Mouse (Mus musculus) CD4-positive helper T cell, adult 2 months (primary cell): Measurements from ENCODE around the gene Snrnp27.

Experiments
- DNase-seq: peaks from one replicate; pipeline ENCODE4 v3.0.0-alpha.2; 2012; ENCODE audit warnings: low read depth, missing footprints, low spot score

Gene Snrnp27

DNA sequence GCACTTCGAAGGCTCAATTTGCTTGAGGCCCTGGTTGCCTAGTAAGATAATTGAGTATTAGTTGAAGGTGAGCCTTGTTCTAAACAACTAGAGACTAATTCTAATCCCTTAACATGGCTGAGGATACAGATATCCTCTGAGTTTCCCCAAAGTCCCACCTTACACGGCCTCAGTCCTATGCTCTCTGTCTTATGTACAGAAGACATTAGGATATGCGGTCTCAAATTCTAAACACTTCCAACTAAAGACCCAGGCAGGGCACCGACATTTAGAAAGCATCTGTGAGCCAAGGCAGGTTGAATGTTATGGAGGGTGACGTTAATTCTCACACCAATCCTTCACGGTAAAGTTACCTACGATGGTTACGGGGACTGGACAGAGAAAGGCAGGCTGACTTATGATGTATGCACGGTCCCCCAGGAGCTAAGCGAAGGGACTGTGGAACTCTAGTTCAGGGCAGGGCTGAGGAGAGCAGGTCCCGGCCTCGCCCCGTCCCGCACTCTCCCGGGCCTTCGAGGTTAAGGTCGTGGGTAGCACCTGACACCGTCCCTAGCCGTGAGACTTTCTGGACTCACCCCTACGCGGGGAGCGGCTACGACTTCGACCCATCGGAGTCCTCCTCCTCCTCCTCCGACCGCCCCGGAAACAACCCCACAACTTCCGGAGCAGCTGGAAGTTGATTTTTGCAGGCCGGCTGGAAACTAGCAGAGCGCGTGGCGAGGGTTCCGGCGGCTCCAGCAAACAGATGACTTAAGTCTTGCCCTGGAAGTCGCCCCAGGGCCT, at the start of gene Snrnp27:
Gene Snrnp27, minus strand, starts transcription at position 651 of the 783 bp plus-strand sequence.
- DNase-seq = peak; percentile 93

DNA sequence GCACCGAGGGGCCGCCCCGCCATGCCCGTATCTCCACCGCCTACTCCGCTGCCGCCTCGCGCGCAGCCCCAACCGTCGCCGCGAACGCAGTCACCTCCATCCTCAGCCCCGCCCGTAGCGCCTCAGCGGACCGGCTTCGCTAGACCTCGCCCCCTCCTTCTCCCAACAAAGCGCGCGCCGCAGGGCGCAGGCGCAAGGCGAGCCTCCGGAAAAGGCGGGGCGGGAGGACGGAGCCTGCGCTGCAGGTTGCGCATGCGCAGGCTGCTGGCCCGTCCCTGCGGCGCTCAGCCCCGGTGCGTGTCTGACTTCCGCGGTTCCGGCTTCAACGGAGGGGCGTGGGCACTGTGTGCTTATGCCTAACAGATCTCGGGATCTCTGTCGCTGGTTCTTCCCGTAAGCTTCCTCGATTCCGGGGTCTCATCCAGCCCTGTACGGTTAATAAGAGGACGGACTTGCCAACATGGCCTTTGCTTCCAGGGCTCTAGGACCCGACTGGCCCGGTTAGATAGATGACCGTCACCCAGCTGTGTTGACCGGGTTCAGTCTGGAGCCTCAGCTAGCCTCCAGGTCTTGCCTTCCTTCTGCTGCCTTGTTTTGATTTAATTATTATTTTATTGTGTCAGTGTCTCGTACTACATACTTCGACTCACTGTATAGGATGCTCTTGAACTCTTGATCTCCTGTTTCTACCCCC, 49.0 kb upstream of the Snrnp27 start, which contains the start of gene Gmcl1:
Gene Gmcl1, minus strand, starts transcription at position 201 of the 694 bp plus-strand sequence.
- DNase-seq = peak; percentile 99

DNA sequence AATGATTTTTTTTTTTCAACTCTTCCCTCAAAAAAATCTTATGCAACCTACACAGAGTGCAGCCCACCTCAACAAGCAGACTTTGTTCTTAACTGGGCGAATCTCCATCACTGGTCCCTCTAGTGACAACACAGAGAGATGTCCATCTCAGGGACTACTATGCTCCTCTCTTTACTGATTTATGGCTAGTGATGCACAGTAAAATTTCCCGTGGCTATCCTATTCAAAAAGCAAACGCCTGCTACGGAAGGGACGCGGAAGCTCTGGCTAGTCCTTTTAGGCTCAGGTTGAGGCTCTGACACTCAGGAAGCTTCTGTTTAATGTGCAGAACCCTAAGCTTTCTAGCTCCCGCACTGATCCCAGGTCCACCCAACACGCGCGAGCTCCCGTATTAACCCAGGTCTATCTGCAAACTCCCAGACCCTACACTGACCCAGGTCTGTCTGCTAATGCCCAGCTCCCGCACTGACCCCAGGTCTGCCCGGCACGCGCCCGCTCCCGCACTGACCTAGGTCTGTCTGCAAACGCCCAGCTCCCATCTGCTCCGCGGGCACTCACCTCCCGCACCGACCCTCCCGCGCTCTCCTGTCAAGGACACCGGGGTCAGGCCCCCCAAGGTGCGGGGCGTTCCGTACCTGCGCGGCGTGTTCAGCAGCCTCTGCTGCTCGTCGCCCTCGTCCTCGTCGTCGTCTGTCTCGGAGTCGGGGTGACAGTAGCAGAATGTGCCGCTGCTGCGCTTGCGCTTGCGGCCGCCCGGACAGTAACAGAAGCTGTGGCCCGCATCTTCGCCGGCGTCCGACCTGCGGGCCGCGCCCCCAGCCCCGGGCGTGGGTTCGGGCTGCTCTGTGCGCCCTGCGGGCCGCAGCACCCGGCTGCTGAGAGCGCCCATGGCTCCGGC, 48.2 kb upstream of the Snrnp27 start:
- peak; percentile 20 for DNase-seq

DNA sequence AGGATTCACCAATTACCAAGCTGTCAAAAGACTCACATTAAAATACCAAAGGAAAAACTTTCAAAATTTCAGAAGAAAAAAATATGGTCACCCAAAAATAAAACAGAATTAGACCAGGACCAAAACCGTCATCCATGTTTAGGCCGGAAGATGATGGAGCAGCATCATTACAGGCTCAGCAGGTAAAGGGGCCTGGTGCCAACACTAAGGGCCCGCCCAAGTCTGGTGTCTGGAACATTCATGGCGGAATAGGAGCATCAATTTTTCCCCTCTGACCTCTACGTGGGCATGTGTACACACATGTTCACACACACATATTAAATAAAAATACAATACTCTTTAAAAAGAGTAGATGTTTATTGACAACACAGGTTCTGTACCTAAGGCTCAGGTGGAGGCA, 44.4 kb upstream of the Snrnp27 start:
- no peak for DNase-seq

DNA sequence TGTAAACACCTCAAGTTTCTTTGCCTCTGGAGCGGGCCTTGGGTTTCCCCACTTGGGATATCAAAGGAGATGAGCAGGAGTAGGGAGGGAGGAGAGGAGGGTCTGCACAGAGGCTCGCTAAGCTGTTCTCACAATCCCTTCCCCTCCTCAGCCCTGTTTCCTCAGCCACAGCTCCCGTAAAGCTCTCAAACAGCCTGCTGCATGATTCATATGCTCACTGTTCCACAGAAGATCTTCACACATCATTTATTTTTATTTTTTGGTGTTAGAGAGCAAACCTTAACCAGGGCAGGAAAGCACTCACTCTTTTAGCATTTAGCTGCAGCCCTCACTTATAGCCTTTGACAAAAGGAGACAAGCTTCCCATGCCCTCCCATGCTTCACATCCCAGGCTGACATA, 37.7 kb upstream of the Snrnp27 start:
- DNase-seq = no peak

DNA sequence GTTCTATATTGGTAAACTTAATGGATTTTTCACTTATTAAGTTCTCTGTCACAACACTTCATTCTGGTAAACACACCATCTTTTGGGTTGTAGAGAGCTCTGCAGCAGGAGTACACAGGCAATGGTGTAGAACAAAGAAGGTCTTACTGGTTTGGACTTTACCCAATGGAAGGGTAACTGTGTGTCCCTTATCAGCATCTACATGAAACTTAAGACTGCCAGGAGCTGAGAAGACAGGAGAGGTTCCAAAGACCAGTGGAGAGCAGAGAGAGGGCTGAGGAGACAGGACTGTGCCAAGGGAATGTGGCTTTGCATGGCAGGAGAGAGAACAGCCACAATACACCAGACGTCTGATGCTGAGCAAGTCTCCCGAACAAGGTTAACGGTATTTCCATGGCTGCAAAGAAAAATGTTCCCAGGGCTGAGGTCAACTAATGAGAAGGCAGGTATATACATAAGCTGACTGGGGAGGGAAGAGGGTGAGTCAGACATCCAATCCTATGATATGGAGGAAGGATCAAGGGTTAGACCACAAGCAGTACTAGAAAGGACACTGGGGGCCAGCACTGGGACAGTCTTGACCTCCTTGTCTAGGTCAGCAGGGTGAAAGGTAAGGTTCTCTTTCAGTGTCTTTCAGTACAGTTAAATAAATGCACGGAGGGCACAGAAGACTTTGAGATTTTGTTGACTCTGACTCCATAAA, 23.9 kb upstream of the Snrnp27 start:
- DNase-seq = no peak

DNA sequence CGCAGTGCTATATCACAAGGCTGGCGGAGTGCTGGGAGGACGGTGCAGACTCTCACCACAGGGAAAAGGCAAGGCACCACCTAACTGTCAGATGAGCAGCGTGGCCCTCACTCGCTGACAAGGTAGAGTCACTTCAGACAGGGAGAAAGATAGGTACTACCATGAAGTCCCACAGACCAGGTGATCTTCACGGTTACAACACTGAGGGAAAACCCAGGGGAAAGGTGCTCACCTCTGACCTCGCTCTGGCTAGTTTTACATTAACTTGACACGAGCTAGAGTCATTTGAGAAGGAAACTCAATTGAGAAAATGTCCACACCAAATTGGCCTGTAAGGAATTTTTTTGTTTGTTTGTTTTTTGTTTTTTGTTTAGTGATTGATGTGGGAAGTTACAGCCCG, 18.3 kb upstream of the Snrnp27 start:
- no peak for DNase-seq

DNA sequence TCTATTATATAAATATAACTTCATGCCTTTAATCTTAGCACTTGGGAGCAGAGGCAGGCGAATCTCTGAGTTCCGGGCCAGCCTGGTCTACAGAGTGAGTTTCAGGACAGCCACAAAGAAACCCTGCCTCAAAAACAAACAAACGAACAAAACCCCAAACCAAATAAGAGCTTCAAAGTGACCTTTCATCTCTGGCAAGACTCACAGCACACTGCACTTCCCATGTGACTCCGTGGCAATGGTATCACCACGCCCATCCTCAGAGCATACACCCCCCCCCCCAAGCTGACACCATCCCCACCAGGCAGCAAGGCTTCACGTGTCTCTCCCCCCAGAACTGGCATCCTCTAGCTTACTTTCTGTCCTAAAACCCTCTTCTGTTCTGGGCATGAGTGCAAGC, 13.6 kb upstream of the Snrnp27 start:
- no peak for DNase-seq

DNA sequence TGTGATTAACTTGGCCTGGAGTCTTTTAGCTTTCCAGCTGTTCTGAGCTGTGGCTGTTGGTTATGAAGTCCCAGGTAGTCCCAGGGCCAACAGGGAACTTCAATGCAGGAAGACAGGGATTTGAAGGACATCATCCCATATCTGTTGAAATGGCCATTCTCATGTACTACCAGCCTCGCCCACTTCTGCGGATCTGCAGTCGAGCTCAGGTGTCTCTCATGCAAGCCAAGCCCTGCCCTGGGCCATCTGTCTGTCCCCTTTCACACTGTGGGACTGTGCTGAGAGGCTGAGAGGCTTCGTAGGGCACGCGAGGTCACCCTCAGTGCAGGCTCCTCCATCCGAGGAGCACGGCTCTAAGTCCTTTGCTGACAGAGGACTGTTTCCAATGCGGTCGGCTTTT, 11.9 kb upstream of the Snrnp27 start:
- DNase-seq = no peak

DNA sequence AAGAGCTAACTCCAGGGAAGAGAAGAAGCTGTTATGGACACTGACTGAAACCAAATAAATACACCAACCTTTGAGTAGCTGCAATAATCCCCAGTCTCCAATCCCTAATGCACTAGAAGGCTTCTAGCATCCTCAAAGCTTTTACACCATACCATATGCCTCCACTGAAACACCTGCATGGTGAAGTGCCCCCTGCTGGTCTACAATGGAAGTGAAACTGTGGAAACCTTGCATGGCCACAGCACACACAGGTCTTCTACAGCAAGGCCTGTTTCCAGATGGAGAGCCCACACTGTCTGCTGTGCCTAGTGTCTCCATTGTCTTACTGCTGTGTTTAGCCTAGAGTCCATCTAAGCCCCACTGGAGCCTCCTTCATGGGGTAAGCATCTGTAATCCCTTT, 10.1 kb upstream of the Snrnp27 start:
- DNase-seq = peak; percentile 73

DNA sequence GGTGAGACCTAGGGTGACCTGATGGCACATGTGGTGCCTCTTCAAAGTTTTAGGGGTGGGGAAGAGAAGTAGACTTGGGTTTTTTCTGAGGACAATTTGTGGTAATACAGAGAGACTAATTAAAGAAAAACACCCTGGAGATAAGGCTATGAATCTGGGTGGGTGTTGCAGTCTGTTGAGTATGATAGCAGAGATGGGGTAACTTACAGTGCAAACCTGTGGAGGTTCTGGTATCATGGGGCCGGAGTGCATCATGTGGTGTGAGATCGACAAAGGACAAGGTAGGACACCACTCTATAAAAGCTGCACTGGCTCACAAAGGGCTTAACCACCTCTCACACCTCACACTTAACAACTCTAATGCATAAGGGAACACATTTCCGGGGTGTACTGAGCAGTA, 5.3 kb upstream of the Snrnp27 start:
- no peak for DNase-seq

DNA sequence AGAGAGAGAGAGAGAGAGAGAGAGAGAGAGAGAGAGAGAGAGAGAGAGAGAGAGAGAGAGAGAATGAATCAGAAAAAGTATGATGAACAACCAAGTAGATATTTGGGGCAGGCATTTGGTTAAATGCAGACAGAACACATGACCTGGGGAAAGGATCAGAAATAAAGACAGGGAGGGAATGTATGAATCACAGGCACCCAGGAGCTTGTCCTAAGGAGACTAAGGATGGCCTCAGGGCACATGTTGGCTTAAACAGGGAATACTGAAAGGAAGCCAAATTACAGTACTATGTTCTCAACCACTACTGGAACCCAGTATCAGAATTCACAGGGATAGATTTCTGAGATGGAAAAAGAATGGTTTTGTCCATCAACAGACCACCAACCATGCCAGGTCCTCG, 2.6 kb upstream of the Snrnp27 start:
- no peak for DNase-seq

DNA sequence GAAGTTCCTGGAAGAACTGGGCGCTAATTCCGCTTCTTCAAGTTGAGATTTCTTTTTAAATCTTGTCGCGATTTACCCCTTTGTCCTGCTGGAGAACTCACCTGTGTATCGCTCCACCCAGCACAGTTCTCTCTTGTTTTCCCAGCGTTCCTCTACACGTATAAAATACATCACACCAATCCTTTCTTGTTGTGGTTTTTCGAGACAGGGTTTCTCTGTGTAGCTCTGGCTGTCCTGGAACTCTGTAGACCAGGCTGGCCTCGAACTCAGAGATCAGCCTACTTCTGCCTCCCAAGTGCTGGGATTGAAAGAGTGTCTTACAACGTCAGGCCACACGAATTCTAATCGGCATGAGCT, 311 bp upstream of the Snrnp27 start:
- no peak for DNase-seq

DNA sequence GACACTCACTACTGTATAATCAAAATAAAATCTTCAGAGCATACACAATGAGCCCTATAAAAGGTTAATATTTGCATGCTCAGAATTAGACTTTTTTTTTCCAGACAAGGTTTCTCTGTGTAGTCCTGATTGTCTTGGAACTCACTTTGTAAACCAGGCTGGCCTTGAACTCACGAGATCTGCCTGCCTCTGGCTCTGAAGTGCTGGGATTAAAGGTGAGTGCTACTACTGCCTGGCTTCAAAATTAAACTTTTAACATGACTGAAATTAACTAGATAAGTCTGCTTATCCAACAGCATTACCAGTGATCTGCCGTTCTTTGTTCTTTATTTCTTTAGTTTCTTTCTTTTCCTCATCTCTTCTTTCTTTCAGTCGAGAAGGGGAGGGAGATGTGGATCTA, 3.0 kb downstream of the Snrnp27 start:
- DNase-seq = no peak

DNA sequence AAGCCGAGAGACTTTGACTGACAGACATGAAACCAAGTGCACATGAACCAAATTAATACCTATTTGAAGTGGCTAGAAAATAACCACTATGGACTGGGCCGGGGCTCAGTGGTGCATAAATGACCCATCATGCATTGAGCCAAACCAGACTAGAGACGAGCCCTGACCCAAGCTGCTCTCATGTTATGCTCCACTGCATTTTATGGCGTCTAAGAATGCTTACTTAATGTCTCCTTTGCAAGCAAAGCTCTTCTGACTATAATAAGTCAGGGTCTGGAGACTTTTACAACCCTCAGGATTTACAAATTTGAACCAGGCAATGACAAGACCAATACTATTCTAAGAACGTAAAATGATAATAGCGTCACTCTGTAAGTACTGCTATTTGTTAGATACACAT, 6.0 kb downstream of the Snrnp27 start:
- no peak for DNase-seq

DNA sequence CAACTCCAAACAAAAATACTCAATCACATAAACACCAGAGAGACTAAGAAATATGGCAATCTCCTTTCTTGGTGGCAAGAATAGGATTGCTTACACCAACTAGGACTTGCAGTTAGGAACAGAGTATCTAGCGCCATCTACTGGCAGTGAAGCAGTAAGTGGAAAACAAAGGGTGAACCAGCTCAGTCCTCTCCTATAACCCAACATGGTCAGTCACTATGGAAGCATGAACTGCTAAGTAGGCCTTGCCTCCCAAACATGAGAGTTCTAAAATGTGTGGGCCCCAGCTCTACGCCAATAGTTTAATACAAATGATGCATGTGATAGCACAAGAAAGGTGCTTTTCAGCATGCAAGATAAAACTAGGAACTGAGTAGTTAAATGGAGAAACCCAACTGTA, 13.4 kb downstream of the Snrnp27 start:
- DNase-seq = peak; percentile 82

DNA sequence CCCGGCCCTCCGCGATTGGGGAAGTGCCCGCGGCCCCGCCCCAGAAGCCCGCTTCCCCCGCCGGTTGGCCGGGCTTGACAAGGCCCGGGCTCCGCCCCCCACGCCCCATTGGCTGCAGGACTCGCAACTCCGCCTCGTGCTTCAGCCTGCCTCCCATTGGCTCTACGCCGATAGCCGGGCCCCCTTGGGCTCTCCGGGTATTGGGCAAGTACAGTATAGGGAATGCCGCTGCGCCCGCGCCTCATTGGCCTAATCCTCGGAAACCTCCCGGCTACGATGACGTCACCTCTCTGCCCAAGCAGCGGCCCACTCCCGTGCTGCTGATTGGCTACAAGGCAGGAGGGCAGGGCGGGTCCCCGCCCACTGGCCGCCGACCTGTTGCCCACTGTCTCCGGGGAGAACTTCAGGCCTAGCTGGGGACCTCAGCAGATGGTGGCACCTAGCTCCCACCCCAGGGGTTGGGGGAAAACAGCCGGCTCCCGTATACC, 15.0 kb downstream of the Snrnp27 start:
- peak; percentile 99 for DNase-seq

DNA sequence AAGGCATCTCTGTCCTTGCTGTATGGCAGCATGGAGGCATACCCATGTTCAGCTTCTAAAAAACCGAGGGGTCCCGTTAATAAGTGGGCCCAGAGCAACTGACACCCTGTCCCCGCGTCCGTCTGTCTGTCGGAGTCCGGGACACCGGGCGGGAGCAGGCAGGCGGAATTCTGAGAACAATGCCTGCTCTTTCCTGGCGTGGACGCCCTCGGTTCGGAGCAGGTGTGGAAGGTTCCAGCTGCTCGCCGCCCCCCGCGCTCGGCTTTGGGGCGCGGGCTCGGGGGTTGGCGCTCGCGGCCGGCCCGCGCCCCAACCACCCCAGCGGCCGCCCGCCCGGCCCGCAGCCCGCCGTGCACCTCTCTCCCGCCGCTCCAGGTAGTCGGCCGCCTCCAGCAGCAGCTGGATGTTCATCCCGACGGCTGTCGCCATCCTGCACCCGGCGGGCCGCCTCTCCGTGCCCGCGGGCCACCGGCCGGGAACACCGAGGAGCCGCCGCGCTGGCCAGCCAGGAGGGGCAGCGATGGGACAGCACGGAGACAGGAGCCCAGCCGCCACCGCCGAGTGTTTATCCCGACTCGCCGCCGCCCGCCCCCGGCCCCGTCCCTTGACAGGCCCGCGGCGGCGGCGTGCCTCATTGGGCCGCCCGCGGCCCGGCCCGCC, 15.6 kb downstream of the Snrnp27 start, which contains the start of gene Mxd1:
Gene Mxd1, minus strand, starts transcription at position 582 of the 660 bp plus-strand sequence.
- no peak for DNase-seq

DNA sequence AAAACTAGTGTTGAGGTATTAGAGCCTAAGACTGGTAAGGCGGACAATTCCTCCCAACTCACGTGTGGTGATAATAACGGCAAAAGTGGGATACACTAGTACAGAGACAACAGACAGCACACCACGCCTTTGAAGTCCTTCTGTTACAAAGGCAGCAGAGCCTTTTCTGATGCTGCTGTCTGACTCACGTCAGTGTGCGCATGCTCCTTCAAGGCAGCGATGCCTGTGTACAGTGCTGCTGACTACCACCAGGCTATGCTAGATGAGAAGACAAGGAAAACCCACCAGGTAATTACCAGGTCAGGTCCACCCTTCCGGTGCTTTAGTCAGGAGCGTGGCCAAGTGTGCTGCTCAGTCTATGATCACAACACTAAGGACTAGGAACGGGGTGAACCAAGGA, 17.3 kb downstream of the Snrnp27 start:
- no peak for DNase-seq

DNA sequence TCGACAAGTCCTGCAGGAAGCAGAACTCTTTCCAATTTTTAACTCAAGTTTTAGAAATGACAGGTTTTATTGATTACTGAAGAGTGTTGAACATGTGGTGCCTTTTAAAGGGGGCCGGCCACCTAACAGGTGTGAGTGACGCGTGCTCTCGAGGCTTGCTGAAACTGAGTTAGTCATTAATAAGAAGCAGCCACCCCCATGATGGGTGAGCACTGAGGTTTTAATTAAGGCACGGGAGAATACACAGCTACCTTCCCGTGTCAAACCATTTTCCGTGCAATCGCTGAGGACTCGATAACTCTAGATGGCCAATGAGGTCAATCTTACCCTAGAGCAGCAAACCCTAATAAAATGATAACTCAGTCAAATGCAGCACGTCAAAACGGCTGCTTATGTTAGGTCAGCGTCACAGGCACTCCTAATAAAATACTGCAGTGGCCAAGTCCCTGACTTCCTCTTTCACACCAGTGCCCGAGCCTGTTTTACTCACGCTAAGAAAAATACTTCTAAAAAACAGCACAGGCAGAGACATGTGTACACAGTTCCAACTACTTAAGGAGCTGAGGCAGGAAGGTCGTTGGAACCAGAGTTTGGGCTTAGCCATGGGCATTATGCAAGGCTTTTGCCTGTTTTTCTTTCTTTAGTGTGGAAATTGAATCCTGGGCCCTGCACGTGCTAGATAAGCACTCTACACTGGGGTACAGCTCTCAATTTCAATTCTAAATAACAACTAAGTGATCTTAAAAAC, 18.6 kb downstream of the Snrnp27 start:
- no peak for DNase-seq
